Mouse (Mus musculus) lung, adult 2 months (tissue): ENCODE results near the gene Prss35.

Experiments used
- CTCF ChIP-seq: fragments of 200-500 bp; IDR thresholded peaks from 2 replicates; pipeline ENCODE4 v1.5.1; 2011; ENCODE audit warnings: mild to moderate bottlenecking, low read length, control low read depth; ENCODE audit not compliant: insufficient read depth
- POLR2A ChIP-seq: fragments of 200-500 bp; IDR thresholded peaks from 2 replicates; pipeline ENCODE4 v1.6.1; 2011; ENCODE audit warnings: low read depth, mild to moderate bottlenecking, control low read depth, low read length, borderline replicate concordance; ENCODE audit errors: extremely low read depth

DNA sequence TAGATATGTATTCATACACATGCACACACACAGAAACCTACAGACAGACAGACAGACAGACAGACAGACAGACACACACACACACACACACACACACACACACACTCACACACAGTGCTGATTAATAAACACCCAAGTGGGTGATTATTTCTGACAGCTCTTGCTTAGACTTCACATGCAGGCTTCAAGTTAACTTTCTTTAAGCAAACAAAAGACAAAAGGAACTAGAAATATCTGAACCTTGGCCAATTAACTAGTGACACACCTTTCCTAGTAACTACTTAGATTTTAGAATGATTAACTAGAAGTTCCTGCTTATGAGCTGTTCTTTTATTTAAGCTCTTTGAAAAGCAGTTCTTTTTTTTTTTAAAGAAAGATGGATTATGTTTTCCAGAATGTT lies 9.1 kb upstream of the Prss35 start:
- TF ChIP-seq CTCF (no peak), POLR2A (no peak)
